Mouse (Mus musculus): ENCODE measurements around the gene Gm3045. TPM values are rescaled to one million over a fixed set of nuclear protein-coding genes. Genes with fewer than 3 reads are reported as not detected.

Gm3045 gene
- not detected for total RNA-seq (2023)

GRCm38 (mm10) chr13:56426365-56426764, at the start of gene Gm3045:
Gene Gm3045, plus strand, starts transcription at chr13:56426594.

GRCm38 (mm10) chr13:56438211-56439075, 12.0 kb downstream of the Gm3045 start, which contains the start of gene Slc25a48:
Gene Slc25a48, plus strand, starts transcription at chr13:56438355.

DNA sequence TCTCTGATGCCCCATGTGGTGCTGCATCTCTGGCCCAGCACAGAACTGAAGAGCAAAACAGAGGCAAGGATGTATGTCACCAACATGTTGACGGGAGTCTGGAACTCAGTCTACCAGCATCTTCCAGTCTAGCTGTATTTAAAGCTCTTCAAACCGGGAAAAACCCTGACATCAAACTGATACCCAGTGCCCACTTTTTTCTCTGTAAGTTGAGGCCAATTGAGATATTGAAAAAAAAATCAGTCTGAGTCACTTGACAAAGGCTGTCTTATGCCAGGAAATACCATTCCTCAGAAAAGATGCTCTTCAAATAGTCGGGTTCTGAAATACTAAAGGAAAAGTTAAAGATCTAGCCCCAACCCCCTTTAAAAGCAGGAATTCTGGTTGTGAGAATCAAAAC, 55.8 kb downstream of the Gm3045 start, which contains the start of gene Il9:
TSS of gene Il9 (minus strand) at position 101 of the 400 bp plus-strand sequence.

Other genes with a start within 250 kb of the Gm3045 start
- 2.5 TPM for gene Tifab, start 247.7 kb upstream of the Gm3045 start, total RNA-seq (2023)
- not detected for gene Neurog1, start 174.4 kb upstream of the Gm3045 start, total RNA-seq (2023)
- not detected for gene Cxcl14, start 130.0 kb upstream of the Gm3045 start, total RNA-seq (2023)
- gene Slc25a48, start 11.8 kb downstream of the Gm3045 start, total RNA-seq (2023), result not detected
- gene Il9, start 55.7 kb downstream of the Gm3045 start, total RNA-seq (2023), result not detected
- gene Fbxl21, start 95.9 kb downstream of the Gm3045 start, total RNA-seq (2023), result 0.86 TPM
- gene Lect2, start 121.9 kb downstream of the Gm3045 start, total RNA-seq (2023), result not detected
- gene Tgfbi, start 182.9 kb downstream of the Gm3045 start, total RNA-seq (2023), result 5.3 TPM